Mouse (Mus musculus): Measurements from ENCODE around the gene Gm28576. TPM values are rescaled to one million over a fixed set of nuclear protein-coding genes. Genes with fewer than 3 reads are reported as not detected.

Gene Gm28576
- total RNA-seq (2023), result not detected

GRCm38 (mm10) chrY:7722641-7723040 is at the start of gene Gm28576:
Gene Gm28576, plus strand, starts transcription at chrY:7722941.

Other genes with a start within 250 kb of the Gm28576 start
- gene Gm20826, start 84.5 kb upstream of the Gm28576 start, total RNA-seq (2023), result 0.21 TPM

All from CD4-positive naive resting alpha-beta T cell, adult 76 days (primary cell).